Mouse (Mus musculus) kidney, adult 2 months (tissue): ENCODE data around the gene Il1rl2. TPM values are rescaled to one million over a fixed set of nuclear protein-coding genes. Genes with fewer than 3 reads are reported as not detected.
A peak's percentile ranks its signal among the peaks of the same experiment; 100 is the strongest.
"Not testable (repeated sequence)": the region's sequence is repeated elsewhere in the genome, so short reads cannot be mapped to it uniquely, and the experiment has no call there.

Experiments
- DNase-seq: peaks from one replicate; pipeline ENCODE4 v3.0.0; 2021
- H3K27ac ChIP-seq: fragments of 200-500 bp; 2 replicates; pipeline ENCODE4 v1.5.1; 2012; ENCODE audit warnings: low read depth, low read length, control low read depth, inconsistent platforms; ENCODE audit not compliant: insufficient read depth
- H3K27me3 ChIP-seq: fragments of 200-500 bp; replicated peaks from 2 replicates; pipeline ENCODE4 v1.6.1; 2012; ENCODE audit warnings: mild to moderate bottlenecking, moderate library complexity, low read length, inconsistent platforms; ENCODE audit not compliant: control insufficient read depth, insufficient read depth
- H3K36me3 ChIP-seq: fragments of 200-500 bp; 2 replicates; pipeline ENCODE4 v1.6.1; 2012; ENCODE audit warnings: mild to moderate bottlenecking, moderate library complexity, low read length, inconsistent platforms; ENCODE audit not compliant: control insufficient read depth, insufficient read depth
- H3K4me1 ChIP-seq: fragments of 200-500 bp; 2 replicates; pipeline ENCODE4 v1.6.1; 2011; ENCODE audit warnings: low read length; ENCODE audit not compliant: control insufficient read depth, insufficient read depth
- H3K4me3 ChIP-seq: fragments of 200-500 bp; 2 replicates; pipeline ENCODE4 v1.5.1; 2011; ENCODE audit warnings: mild to moderate bottlenecking, low read depth, low read length, control low read depth; ENCODE audit not compliant: insufficient read depth
- CTCF ChIP-seq: fragments of 200-500 bp; conservative IDR thresholded peaks from 2 replicates; pipeline ENCODE4 v1.5.1; 2011; ENCODE audit warnings: low read depth, mild to moderate bottlenecking, control low read depth, low read length, moderate library complexity, mixed read lengths; ENCODE audit not compliant: insufficient read depth, insufficient read length
- POLR2A ChIP-seq: fragments of 200-500 bp; IDR thresholded peaks from one replicate; pipeline ENCODE4 v1.6.1; 2011; ENCODE audit warnings: low read depth, low read length, control low read depth
- WGBS: fragments of 180-500 bp; shearing (Covaris S2); methylation state at CpG from one replicate; pipeline ENCODE4 v1.1.7; 2018; 5-methylcytosine and 5-hydroxymethylcytosine counted together
- polyA plus RNA-seq: library from polyadenylated mRNA; depleted of rRNA; stranded (reverse); fragments of >200 nt; gene quantifications from 2 replicates; pipeline ENCODE4 v1.2.3, GENCODE M21; 2012

Gene Il1rl2
- polyA plus RNA-seq, 1 experiment, result 1.4 TPM

GRCm38 (mm10) chr1:40283995-40284394, 40.4 kb upstream of the Il1rl2 start:
- Histone ChIP-seq H3K4me3 (no peak overlapping the region), H3K27ac (no peak overlapping the region), H3K36me3 (no peaks in the 10 kb centered on the region), H3K4me1 (0 out of 2 replicates have a peak, but pooled peaks cover 11% of the 10 kb centered on the region), H3K27me3 (no peaks in the 10 kb centered on the region)
- 37% methylated on average over 5 of the region's 5 CpGs for WGBS
- no peak for DNase-seq
- no peak for TF ChIP-seq POLR2A
- TF ChIP-seq CTCF, result no peak

GRCm38 (mm10) chr1:40290489-40291255, 33.7 kb upstream of the Il1rl2 start:
- no peak for TF ChIP-seq POLR2A
- TF ChIP-seq CTCF, result 0 out of 2 replicates have a peak, but pooled peaks have one; percentile 15
- Histone ChIP-seq H3K4me1 (0 out of 2 replicates have a peak, but pooled peaks cover 3% of the 10 kb centered on the region), H3K36me3 (no peaks in the 10 kb centered on the region), H3K27me3 (no peaks in the 10 kb centered on the region), H3K4me3 (no peak overlapping the region), H3K27ac (no peak overlapping the region)
- no peak for DNase-seq
- 78% methylated on average over 12 of the region's 12 CpGs for WGBS

GRCm38 (mm10) chr1:40292231-40292630, 32.2 kb upstream of the Il1rl2 start:
- no peak overlapping the region for H3K4me3 ChIP-seq
- H3K36me3 ChIP-seq, result no peaks in the 10 kb centered on the region
- no peaks in the 10 kb centered on the region for H3K27me3 ChIP-seq
- no peak for TF ChIP-seq POLR2A
- no peak for TF ChIP-seq CTCF
- no peak for DNase-seq
- no peak overlapping the region for H3K27ac ChIP-seq
- 0 out of 2 replicates have a peak, but pooled peaks cover 3% of the 10 kb centered on the region for H3K4me1 ChIP-seq
- WGBS, result 89% methylated on average over 2 of the region's 2 CpGs

- WGBS, result 96% methylated on average over 7 of the region's 7 CpGs
- TF ChIP-seq POLR2A, result no peak
- peak; percentile 40; the same call in 1 of the 2 replicates for TF ChIP-seq CTCF
- H3K36me3 ChIP-seq, result no peaks in the 10 kb centered on the region
- H3K27ac ChIP-seq, result no peak overlapping the region
- H3K4me1 ChIP-seq, result 0 out of 2 replicates have a peak, but pooled peaks cover 2% of the 10 kb centered on the region
- H3K27me3 ChIP-seq, result no peaks in the 10 kb centered on the region
- H3K4me3 ChIP-seq, result no peak overlapping the region
- no peak for DNase-seq
These were observed 30.5 kb upstream of the Il1rl2 start for GRCm38 (mm10) chr1:40293891-40294290.

- TF ChIP-seq CTCF (no peak), POLR2A (no peak)
These were observed 29.6 kb upstream of the Il1rl2 start for GRCm38 (mm10) chr1:40294824-40295223.

GRCm38 (mm10) chr1:40298053-40298452, 26.4 kb upstream of the Il1rl2 start:
- Histone ChIP-seq H3K4me1 (no peaks in the 10 kb centered on the region), H3K36me3 (no peaks in the 10 kb centered on the region), H3K27me3 (no peaks in the 10 kb centered on the region), H3K4me3 (no peak overlapping the region), H3K27ac (no peak overlapping the region)
- WGBS, result 93% methylated on average over 2 of the region's 2 CpGs
- DNase-seq, result no peak
- TF ChIP-seq POLR2A (no peak), CTCF (no peak)

More at GRCm38 (mm10) chr1:40294824-40295223, 29.6 kb upstream of the Il1rl2 start:
- no peak overlapping the region for H3K4me3 ChIP-seq
- no peaks in the 10 kb centered on the region for H3K27me3 ChIP-seq
- no peaks in the 10 kb centered on the region for H3K4me1 ChIP-seq
- no peak overlapping the region for H3K27ac ChIP-seq
- no peaks in the 10 kb centered on the region for H3K36me3 ChIP-seq
- WGBS, result 76% methylated on average over 9 of the region's 9 CpGs
- DNase-seq, result no peak

- DNase-seq, result no peak
- Histone ChIP-seq H3K27ac (no peak overlapping the region), H3K4me3 (no peak overlapping the region), H3K27me3 (no peaks in the 10 kb centered on the region), H3K36me3 (no peaks in the 10 kb centered on the region), H3K4me1 (no peaks in the 10 kb centered on the region)
- WGBS, result 83% methylated on average over 7 of the region's 7 CpGs
- TF ChIP-seq CTCF (no peak), POLR2A (no peak)
These were observed 21.1 kb upstream of the Il1rl2 start for GRCm38 (mm10) chr1:40303179-40303866.

GRCm38 (mm10) chr1:40304321-40304720, 20.1 kb upstream of the Il1rl2 start:
- H3K4me3 ChIP-seq, H3K27ac ChIP-seq, DNase-seq, H3K36me3 ChIP-seq, H3K4me1 ChIP-seq, H3K27me3 ChIP-seq: not testable (repeated sequence)
- WGBS, result 78% methylated on average over 4 of the region's 4 CpGs
